Mouse (Mus musculus): ENCODE results near the gene Pgpep1. TPM values are rescaled to one million over a fixed set of nuclear protein-coding genes. Genes with fewer than 3 reads are reported as not detected.

Gene Pgpep1
- polyA plus RNA-seq, 1 experiment from 2014 or later = 84.2 TPM

- ATAC-seq (replicated peaks; ENCODE audit: low FRiP score, low read depth) (peak; percentile 68), DNase-seq (ENCODE audit: low spot score) (no peak)
- Histone ChIP-seq H3K36me3 (ENCODE audit: insufficient read depth, low read length) (no peaks in the 10 kb centered on the region), H3K9me3 (replicated peaks; ENCODE audit: low read length) (no peaks in the 10 kb centered on the region), H3K27me3 (ENCODE audit: insufficient read depth, low read length) (no peaks in the 10 kb centered on the region), H3K4me3 (replicated peaks; ENCODE audit: low read depth, low read length) (no peak overlapping the region), H3K4me1 (replicated peaks; ENCODE audit: insufficient read depth, low read length) (peaks cover 17% of the 10 kb centered on the region), H3K4me2 (ENCODE audit: low read length) (no peak overlapping the region), H3K9ac (ENCODE audit: low read depth, low read length) (no peak overlapping the region), H3K27ac (peak overlapping the region; percentile 62; the same call in 1 of the 2 replicates)
- TF ChIP-seq CTCF (IDR thresholded peaks at IDR 0.05; ENCODE audit: low read depth) = no peak
- 41% methylated on average over 8 of the region's 8 CpGs for WGBS
Measured at GRCm38 (mm10) chr8:70636838-70637237, 23.4 kb downstream of the Pgpep1 start.

GRCm38 (mm10) chr8:70635527-70635926 lies 24.7 kb downstream of the Pgpep1 start:
- ATAC-seq (replicated peaks; ENCODE audit: low FRiP score, low read depth) (no peak; the same call in 1 of the 2 replicates), DNase-seq (ENCODE audit: low spot score) (peak; percentile 44)
- Histone ChIP-seq H3K4me2 (ENCODE audit: low read length) (no peak overlapping the region), H3K36me3 (ENCODE audit: insufficient read depth, low read length) (no peaks in the 10 kb centered on the region), H3K4me3 (replicated peaks; ENCODE audit: low read depth, low read length) (no peak overlapping the region), H3K27ac (peak overlapping the region; percentile 77; the same call in 1 of the 2 replicates), H3K4me1 (replicated peaks; ENCODE audit: insufficient read depth, low read length) (peaks cover 28% of the 10 kb centered on the region), H3K9me3 (replicated peaks; ENCODE audit: low read length) (no peaks in the 10 kb centered on the region), H3K9ac (ENCODE audit: low read depth, low read length) (no peak overlapping the region), H3K27me3 (ENCODE audit: insufficient read depth, low read length) (no peaks in the 10 kb centered on the region)
- no peak for TF ChIP-seq CTCF (IDR thresholded peaks at IDR 0.05; ENCODE audit: low read depth)
- 54% methylated on average over 6 of the region's 6 CpGs for WGBS

GRCm38 (mm10) chr8:70634066-70634465 lies 26.1 kb downstream of the Pgpep1 start:
- no peak overlapping the region for H3K9ac ChIP-seq (ENCODE audit: low read depth, low read length)
- peaks cover 35% of the 10 kb centered on the region for H3K4me1 ChIP-seq (replicated peaks; ENCODE audit: insufficient read depth, low read length)
- ATAC-seq (replicated peaks; ENCODE audit: low FRiP score, low read depth) = no peak

GRCm38 (mm10) chr8:70632346-70632892 lies 27.8 kb downstream of the Pgpep1 start, which contains the start of gene Gdf15:
Gdf15 (minus strand) TSS chr8:70632456.
- Histone ChIP-seq H3K4me3 (replicated peaks; ENCODE audit: low read depth, low read length) (0 out of 2 replicates have a peak within 1 kb of the TSS, but pooled peaks have one; percentile 14), H3K9me3 (replicated peaks; ENCODE audit: low read length) (no peaks in the 10 kb centered on the region), H3K9ac (ENCODE audit: low read depth, low read length) (no peak within 1 kb of the TSS)

More at GRCm38 (mm10) chr8:70634066-70634465, 26.1 kb downstream of the Pgpep1 start:
- no peak overlapping the region for H3K4me2 ChIP-seq (ENCODE audit: low read length)
- H3K27ac ChIP-seq = peak overlapping the region; percentile 72
- DNase-seq (ENCODE audit: low spot score) = peak; percentile 47
- H3K9me3 ChIP-seq (replicated peaks; ENCODE audit: low read length) = no peaks in the 10 kb centered on the region
- 37% methylated on average over 6 of the region's 6 CpGs for WGBS
- TF ChIP-seq CTCF (IDR thresholded peaks at IDR 0.05; ENCODE audit: low read depth) = no peak
- no peak overlapping the region for H3K4me3 ChIP-seq (replicated peaks; ENCODE audit: low read depth, low read length)
- no peaks in the 10 kb centered on the region for H3K27me3 ChIP-seq (ENCODE audit: insufficient read depth, low read length)
- H3K36me3 ChIP-seq (ENCODE audit: insufficient read depth, low read length) = no peaks in the 10 kb centered on the region

GRCm38 (mm10) chr8:70631436-70631835 lies 28.8 kb downstream of the Pgpep1 start:
- 0 out of 2 replicates have a peak overlapping the region, but pooled peaks have one; percentile 14 for H3K4me3 ChIP-seq (replicated peaks; ENCODE audit: low read depth, low read length)

More at GRCm38 (mm10) chr8:70632346-70632892, 27.8 kb downstream of the Pgpep1 start, which contains the start of gene Gdf15:
- Histone ChIP-seq H3K4me1 (replicated peaks; ENCODE audit: insufficient read depth, low read length) (peaks cover 29% of the 10 kb centered on the region), H3K27me3 (ENCODE audit: insufficient read depth, low read length) (no peaks in the 10 kb centered on the region), H3K36me3 (ENCODE audit: insufficient read depth, low read length) (no peaks in the 10 kb centered on the region), H3K4me2 (ENCODE audit: low read length) (peak within 1 kb of the TSS; percentile 68), H3K27ac (peak within 1 kb of the TSS; percentile 54; the same call in 1 of the 2 replicates)
- no peak for ATAC-seq (replicated peaks; ENCODE audit: low FRiP score, low read depth)
- 83% methylated on average over 6 of the region's 6 CpGs for WGBS
- no peak for DNase-seq (ENCODE audit: low spot score)
- TF ChIP-seq CTCF (IDR thresholded peaks at IDR 0.05; ENCODE audit: low read depth) = no peak

GRCm38 (mm10) chr8:70630532-70631381 lies 29.4 kb downstream of the Pgpep1 start:
- 14% methylated on average over 22 of the region's 22 CpGs for WGBS
- peaks cover 28% of the 10 kb centered on the region for H3K4me1 ChIP-seq (replicated peaks; ENCODE audit: insufficient read depth, low read length)
- H3K27me3 ChIP-seq (ENCODE audit: insufficient read depth, low read length) = no peaks in the 10 kb centered on the region
- H3K36me3 ChIP-seq (ENCODE audit: insufficient read depth, low read length) = no peaks in the 10 kb centered on the region
- peak; percentile 87 for DNase-seq (ENCODE audit: low spot score)
- peak overlapping the region; percentile 54 for H3K27ac ChIP-seq
- no peaks in the 10 kb centered on the region for H3K9me3 ChIP-seq (replicated peaks; ENCODE audit: low read length)
- H3K4me3 ChIP-seq (replicated peaks; ENCODE audit: low read depth, low read length) = peak overlapping the region; percentile 14; the same call in 1 of the 2 replicates
- H3K4me2 ChIP-seq (ENCODE audit: low read length) = peak overlapping the region; percentile 68
- peak; percentile 47 for ATAC-seq (replicated peaks; ENCODE audit: low FRiP score, low read depth)
- no peak overlapping the region for H3K9ac ChIP-seq (ENCODE audit: low read depth, low read length)
- TF ChIP-seq CTCF (IDR thresholded peaks at IDR 0.05; ENCODE audit: low read depth) = no peak

More at GRCm38 (mm10) chr8:70631436-70631835, 28.8 kb downstream of the Pgpep1 start:
- H3K27ac ChIP-seq = 0 out of 2 replicates have a peak overlapping the region, but pooled peaks have one; percentile 54
- H3K4me2 ChIP-seq (ENCODE audit: low read length) = peak overlapping the region; percentile 68
- H3K27me3 ChIP-seq (ENCODE audit: insufficient read depth, low read length) = no peaks in the 10 kb centered on the region
- ATAC-seq (replicated peaks; ENCODE audit: low FRiP score, low read depth) (no peak; the same call in 1 of the 2 replicates), DNase-seq (ENCODE audit: low spot score) (peak; percentile 39)
- no peak overlapping the region for H3K9ac ChIP-seq (ENCODE audit: low read depth, low read length)
- H3K4me1 ChIP-seq (replicated peaks; ENCODE audit: insufficient read depth, low read length) = peaks cover 28% of the 10 kb centered on the region
- no peak for TF ChIP-seq CTCF (IDR thresholded peaks at IDR 0.05; ENCODE audit: low read depth)
- no peaks in the 10 kb centered on the region for H3K9me3 ChIP-seq (replicated peaks; ENCODE audit: low read length)
- no peaks in the 10 kb centered on the region for H3K36me3 ChIP-seq (ENCODE audit: insufficient read depth, low read length)
- 24% methylated on average over 24 of the region's 24 CpGs for WGBS
